Mouse (Mus musculus): ENCODE results near the gene Ampd2. TPM values are rescaled to one million over a fixed set of nuclear protein-coding genes. Genes with fewer than 3 reads are reported as not detected.

Ampd2 gene
- polyA plus RNA-seq, 1 experiment from 2014 or later, result 64.3 TPM

- H3K4me3 ChIP-seq (replicated peaks; ENCODE audit: low read length), result no peak overlapping the region
- no peaks in the 10 kb centered on the region for H3K9me3 ChIP-seq (ENCODE audit: control insufficient read depth, low read length)
- 64% methylated on average over 6 of the region's 6 CpGs for WGBS
- no peaks in the 10 kb centered on the region for H3K27me3 ChIP-seq (replicated peaks; ENCODE audit: control insufficient read depth, insufficient read depth, low read length)
- H3K9ac ChIP-seq (replicated peaks; ENCODE audit: low read depth, low read length), result no peak overlapping the region
- H3K4me1 ChIP-seq (replicated peaks; ENCODE audit: control insufficient read depth, insufficient read depth, low read length), result no peaks in the 10 kb centered on the region
- H3K36me3 ChIP-seq (ENCODE audit: control insufficient read depth, insufficient read depth), result no peaks in the 10 kb centered on the region
- H3K4me2 ChIP-seq (ENCODE audit: low read length), result no peak overlapping the region
- ATAC-seq, result no peak
- H3K27ac ChIP-seq (ENCODE audit: low read length), result no peak overlapping the region
Measured at GRCm38 (mm10) chr3:108067370-108067934, 19.0 kb downstream of the Ampd2 start.

DNA sequence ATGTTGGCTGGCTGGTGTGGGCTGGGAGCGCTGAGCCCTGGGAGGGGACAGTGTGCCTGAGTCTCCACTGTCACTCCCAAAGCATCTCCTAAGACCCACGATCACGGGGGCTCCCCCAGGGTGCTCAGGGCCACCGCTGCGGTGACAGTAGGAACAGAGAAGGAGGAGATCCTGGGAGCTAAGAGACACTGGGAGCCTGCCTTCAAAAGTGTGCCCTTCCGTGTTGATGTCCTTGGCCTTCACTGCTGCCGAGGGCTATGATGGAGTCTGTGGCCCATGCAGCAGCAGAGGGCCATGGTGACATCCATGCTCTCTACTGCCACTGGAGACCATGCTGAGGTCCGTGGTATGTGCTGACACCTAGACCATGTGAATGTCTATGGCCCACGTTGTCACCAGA, 20.9 kb downstream of the Ampd2 start:
- Histone ChIP-seq H3K36me3 (ENCODE audit: control insufficient read depth, insufficient read depth) (no peaks in the 10 kb centered on the region), H3K4me2 (ENCODE audit: low read length) (no peak overlapping the region), H3K27me3 (replicated peaks; ENCODE audit: control insufficient read depth, insufficient read depth, low read length) (no peaks in the 10 kb centered on the region), H3K4me1 (replicated peaks; ENCODE audit: control insufficient read depth, insufficient read depth, low read length) (no peaks in the 10 kb centered on the region), H3K9me3 (ENCODE audit: control insufficient read depth, low read length) (no peaks in the 10 kb centered on the region), H3K4me3 (replicated peaks; ENCODE audit: low read length) (no peak overlapping the region), H3K27ac (ENCODE audit: low read length) (no peak overlapping the region), H3K9ac (replicated peaks; ENCODE audit: low read depth, low read length) (no peak overlapping the region)
- no peak for ATAC-seq
- 84% methylated on average over 9 of the region's 9 CpGs for WGBS

- H3K9me3 ChIP-seq (ENCODE audit: control insufficient read depth, low read length), result no peaks in the 10 kb centered on the region
- no peak overlapping the region for H3K4me3 ChIP-seq (replicated peaks; ENCODE audit: low read length)
- no peaks in the 10 kb centered on the region for H3K36me3 ChIP-seq (ENCODE audit: control insufficient read depth, insufficient read depth)
- H3K27me3 ChIP-seq (replicated peaks; ENCODE audit: control insufficient read depth, insufficient read depth, low read length), result no peaks in the 10 kb centered on the region
- no peak for ATAC-seq
- H3K4me2 ChIP-seq (ENCODE audit: low read length), result no peak overlapping the region
- no peak overlapping the region for H3K9ac ChIP-seq (replicated peaks; ENCODE audit: low read depth, low read length)
- 74% methylated on average over 4 of the region's 4 CpGs for WGBS
- H3K27ac ChIP-seq (ENCODE audit: low read length), result no peak overlapping the region
- no peaks in the 10 kb centered on the region for H3K4me1 ChIP-seq (replicated peaks; ENCODE audit: control insufficient read depth, insufficient read depth, low read length)
Measured at GRCm38 (mm10) chr3:108064672-108065071, 21.8 kb downstream of the Ampd2 start.

DNA sequence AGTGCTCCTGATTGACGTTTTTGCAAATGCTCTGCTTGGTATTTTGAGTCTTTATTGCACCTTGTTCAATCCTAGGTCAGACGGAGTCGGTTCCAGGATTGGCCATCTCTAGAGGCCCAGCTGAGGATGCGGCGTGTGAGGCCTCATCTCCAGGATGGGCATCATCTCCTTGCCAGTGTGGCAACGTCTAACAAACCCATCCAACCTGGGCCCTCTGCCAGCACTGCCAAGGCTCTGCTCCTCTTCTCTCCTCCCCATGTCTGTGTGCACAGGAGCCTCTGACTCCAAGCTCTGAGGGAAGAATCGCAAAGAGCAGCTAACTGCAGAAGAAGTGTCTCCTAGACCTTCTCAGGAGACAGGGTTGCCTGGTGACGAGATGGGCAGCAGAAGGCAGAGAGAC, 23.8 kb downstream of the Ampd2 start:
- Histone ChIP-seq H3K27ac (ENCODE audit: low read length) (no peak overlapping the region), H3K9me3 (ENCODE audit: control insufficient read depth, low read length) (no peaks in the 10 kb centered on the region), H3K4me3 (replicated peaks; ENCODE audit: low read length) (no peak overlapping the region), H3K9ac (replicated peaks; ENCODE audit: low read depth, low read length) (no peak overlapping the region), H3K27me3 (replicated peaks; ENCODE audit: control insufficient read depth, insufficient read depth, low read length) (no peaks in the 10 kb centered on the region), H3K4me1 (replicated peaks; ENCODE audit: control insufficient read depth, insufficient read depth, low read length) (no peaks in the 10 kb centered on the region), H3K36me3 (ENCODE audit: control insufficient read depth, insufficient read depth) (no peaks in the 10 kb centered on the region), H3K4me2 (ENCODE audit: low read length) (no peak overlapping the region)
- 79% methylated on average over 8 of the region's 8 CpGs for WGBS
- no peak for ATAC-seq

DNA sequence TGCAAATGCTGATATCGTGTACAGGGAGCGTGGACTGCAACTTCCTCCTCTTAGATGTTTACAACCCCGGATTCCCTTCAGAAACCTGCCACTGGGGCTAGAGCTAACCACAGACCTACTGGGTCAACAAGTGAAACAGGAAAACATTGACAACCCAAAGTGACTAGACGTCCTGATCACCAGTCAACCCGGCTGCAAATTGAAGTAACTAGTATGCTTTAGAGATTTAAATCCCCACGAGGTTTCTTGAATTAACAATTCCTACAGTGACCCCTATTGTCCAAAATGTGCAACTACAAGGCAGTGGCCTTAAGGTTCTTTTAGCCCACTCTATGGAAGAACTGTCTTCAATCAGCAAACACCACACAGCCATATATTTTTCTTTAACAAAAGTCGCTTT, 25.0 kb downstream of the Ampd2 start:
- no peaks in the 10 kb centered on the region for H3K9me3 ChIP-seq (ENCODE audit: control insufficient read depth, low read length)
- H3K4me3 ChIP-seq (replicated peaks; ENCODE audit: low read length), result no peak overlapping the region
- no peaks in the 10 kb centered on the region for H3K36me3 ChIP-seq (ENCODE audit: control insufficient read depth, insufficient read depth)
- no peaks in the 10 kb centered on the region for H3K27me3 ChIP-seq (replicated peaks; ENCODE audit: control insufficient read depth, insufficient read depth, low read length)
- whole genome bisulfite sequencing, result 25% methylated on average over 7 of the region's 7 CpGs
- peak; percentile 45; the same call in 1 of the 2 replicates for ATAC-seq
- H3K4me1 ChIP-seq (replicated peaks; ENCODE audit: control insufficient read depth, insufficient read depth, low read length), result no peaks in the 10 kb centered on the region
- peak overlapping the region; percentile 30; the same call in 1 of the 2 replicates for H3K4me2 ChIP-seq (ENCODE audit: low read length)
- H3K27ac ChIP-seq (ENCODE audit: low read length), result no peak overlapping the region
- no peak overlapping the region for H3K9ac ChIP-seq (replicated peaks; ENCODE audit: low read depth, low read length)

DNA sequence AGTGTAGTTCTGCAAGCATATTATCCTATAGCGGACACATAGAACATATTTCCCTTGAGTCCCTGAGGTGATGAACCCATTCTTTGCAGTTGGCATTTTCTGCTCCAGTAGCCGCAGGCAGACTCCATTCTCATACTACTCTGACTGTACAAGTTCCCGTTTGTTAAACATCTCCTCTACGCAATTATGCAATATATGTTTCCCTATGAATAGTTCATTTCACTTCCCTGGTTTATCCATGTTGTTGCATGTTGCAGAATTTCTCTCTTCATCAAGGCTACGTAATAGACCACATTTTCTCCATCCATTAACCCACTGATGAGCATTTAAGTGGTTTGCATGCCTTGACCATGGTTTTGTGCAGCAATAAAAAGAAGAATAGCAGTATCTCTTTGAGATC, 36.0 kb downstream of the Ampd2 start:
- ATAC-seq, result no peak
- Histone ChIP-seq H3K4me3 (replicated peaks; ENCODE audit: low read length) (no peak overlapping the region), H3K4me1 (replicated peaks; ENCODE audit: control insufficient read depth, insufficient read depth, low read length) (no peaks in the 10 kb centered on the region), H3K27me3 (replicated peaks; ENCODE audit: control insufficient read depth, insufficient read depth, low read length) (no peaks in the 10 kb centered on the region), H3K27ac (ENCODE audit: low read length) (no peak overlapping the region), H3K36me3 (ENCODE audit: control insufficient read depth, insufficient read depth) (no peaks in the 10 kb centered on the region), H3K4me2 (ENCODE audit: low read length) (no peak overlapping the region), H3K9me3 (ENCODE audit: control insufficient read depth, low read length) (no peaks in the 10 kb centered on the region), H3K9ac (replicated peaks; ENCODE audit: low read depth, low read length) (no peak overlapping the region)
- WGBS, result 90% methylated on average over 5 of the region's 5 CpGs

- H3K36me3 ChIP-seq (ENCODE audit: control insufficient read depth, insufficient read depth), result no peaks in the 10 kb centered on the region
- no peak overlapping the region for H3K4me3 ChIP-seq (replicated peaks; ENCODE audit: low read length)
- ATAC-seq, result no peak
- H3K9ac ChIP-seq (replicated peaks; ENCODE audit: low read depth, low read length), result no peak overlapping the region
- no peaks in the 10 kb centered on the region for H3K27me3 ChIP-seq (replicated peaks; ENCODE audit: control insufficient read depth, insufficient read depth, low read length)
- H3K27ac ChIP-seq (ENCODE audit: low read length), result no peak overlapping the region
- H3K4me1 ChIP-seq (replicated peaks; ENCODE audit: control insufficient read depth, insufficient read depth, low read length), result no peaks in the 10 kb centered on the region; the same call in 1 of the 2 replicates
- WGBS, result 75% methylated on average over 3 of the region's 3 CpGs
- H3K9me3 ChIP-seq (ENCODE audit: control insufficient read depth, low read length), result no peaks in the 10 kb centered on the region
- no peak overlapping the region for H3K4me2 ChIP-seq (ENCODE audit: low read length)
Measured at GRCm38 (mm10) chr3:108048306-108048705, 38.1 kb downstream of the Ampd2 start.

- Histone ChIP-seq H3K4me3 (replicated peaks; ENCODE audit: low read length) (no peak overlapping the region), H3K4me1 (replicated peaks; ENCODE audit: control insufficient read depth, insufficient read depth, low read length) (no peaks in the 10 kb centered on the region; the same call in 1 of the 2 replicates), H3K36me3 (ENCODE audit: control insufficient read depth, insufficient read depth) (no peaks in the 10 kb centered on the region), H3K4me2 (ENCODE audit: low read length) (no peak overlapping the region), H3K9me3 (ENCODE audit: control insufficient read depth, low read length) (no peaks in the 10 kb centered on the region), H3K9ac (replicated peaks; ENCODE audit: low read depth, low read length) (no peak overlapping the region), H3K27me3 (replicated peaks; ENCODE audit: control insufficient read depth, insufficient read depth, low read length) (no peaks in the 10 kb centered on the region), H3K27ac (ENCODE audit: low read length) (no peak overlapping the region)
- no peak for ATAC-seq
- WGBS, result 90% methylated on average over 2 of the region's 2 CpGs
Measured at GRCm38 (mm10) chr3:108046944-108047655, 39.4 kb downstream of the Ampd2 start.

DNA sequence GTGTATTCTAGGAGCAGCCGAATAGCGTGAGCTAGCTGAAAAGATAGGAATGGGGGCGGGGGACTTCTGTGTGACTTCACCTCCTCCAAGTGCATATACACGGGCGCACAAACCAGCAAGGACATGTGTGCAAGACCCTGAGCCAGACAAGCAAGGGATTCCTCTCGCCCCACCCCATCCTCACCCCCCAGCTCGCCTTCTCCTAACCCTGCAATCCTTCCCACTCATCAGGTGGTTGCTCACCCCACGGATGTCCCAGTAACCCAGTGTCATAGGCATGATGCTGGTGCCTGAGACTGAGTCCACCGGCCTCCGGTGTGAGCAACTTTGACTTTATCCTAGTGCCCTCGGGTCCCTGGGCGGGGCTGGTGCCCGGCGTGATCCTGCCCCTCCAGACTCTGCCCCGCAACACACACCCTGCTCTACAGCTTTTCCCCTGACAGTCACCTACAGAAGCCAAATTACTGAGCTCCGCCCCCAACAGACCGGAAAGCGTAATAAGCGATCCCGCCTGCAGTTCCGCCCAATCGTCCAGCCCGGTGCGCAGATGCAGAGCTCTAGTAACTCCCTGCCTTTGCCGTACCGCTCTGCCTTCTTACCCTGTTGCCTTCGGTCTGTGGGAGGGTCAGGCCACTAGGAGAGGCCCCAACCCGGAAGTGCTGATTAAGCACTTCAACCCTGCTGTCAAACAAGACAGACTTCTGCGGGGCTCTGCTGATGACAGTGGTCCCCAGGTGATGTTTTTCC, 41.9 kb downstream of the Ampd2 start, which contains the start of gene Gstm4:
TSS of gene Gstm4 (minus strand) at position 501 of the 747 bp plus-strand sequence.
- 9% methylated on average over 29 of the region's 29 CpGs for WGBS
- no peaks in the 10 kb centered on the region for H3K9me3 ChIP-seq (ENCODE audit: control insufficient read depth, low read length)
- H3K36me3 ChIP-seq (ENCODE audit: control insufficient read depth, insufficient read depth), result no peaks in the 10 kb centered on the region
- H3K27me3 ChIP-seq (replicated peaks; ENCODE audit: control insufficient read depth, insufficient read depth, low read length), result no peaks in the 10 kb centered on the region
- peak within 1 kb of the TSS; percentile 71 for H3K9ac ChIP-seq (replicated peaks; ENCODE audit: low read depth, low read length)
- H3K27ac ChIP-seq (ENCODE audit: low read length), result no peak within 1 kb of the TSS
- H3K4me1 ChIP-seq (replicated peaks; ENCODE audit: control insufficient read depth, insufficient read depth, low read length), result no peaks in the 10 kb centered on the region; the same call in 1 of the 2 replicates
- peak within 1 kb of the TSS; percentile 84 for H3K4me2 ChIP-seq (ENCODE audit: low read length)
- peak; percentile 92 for ATAC-seq
- H3K4me3 ChIP-seq (replicated peaks; ENCODE audit: low read length), result peak within 1 kb of the TSS; percentile 61
